Mouse (Mus musculus): Measurements from ENCODE around the gene Myrfl.

Gene Myrfl

GRCm38 (mm10) chr10:116913647-116914273 lies 17.0 kb upstream of the Myrfl start:
- DNase-seq (ENCODE audit: low spot score) = no peak

GRCm38 (mm10) chr10:116912850-116913249 lies 16.1 kb upstream of the Myrfl start:
- DNase-seq (ENCODE audit: low spot score) = no peak

- DNase-seq (ENCODE audit: low spot score) = no peak
Measured at GRCm38 (mm10) chr10:116908901-116909642, 12.4 kb upstream of the Myrfl start.

- DNase-seq (ENCODE audit: low spot score) = no peak
Measured at GRCm38 (mm10) chr10:116906794-116907193, 10.1 kb upstream of the Myrfl start.

GRCm38 (mm10) chr10:116904503-116904908 lies 7.8 kb upstream of the Myrfl start:
- no peak for DNase-seq (ENCODE audit: low spot score)

GRCm38 (mm10) chr10:116895108-116895833 lies 1.4 kb downstream of the Myrfl start:
- no peak for DNase-seq (ENCODE audit: low spot score)

- no peak for DNase-seq (ENCODE audit: low spot score)
Measured at GRCm38 (mm10) chr10:116894540-116894939, 2.2 kb downstream of the Myrfl start.

- no peak for DNase-seq (ENCODE audit: low spot score)
Measured at GRCm38 (mm10) chr10:116893753-116894152, 3.0 kb downstream of the Myrfl start.

GRCm38 (mm10) chr10:116890587-116890986 lies 6.1 kb downstream of the Myrfl start:
- DNase-seq (ENCODE audit: low spot score) = no peak

- no peak for DNase-seq (ENCODE audit: low spot score)
Measured at GRCm38 (mm10) chr10:116884552-116884951, 12.2 kb downstream of the Myrfl start.

GRCm38 (mm10) chr10:116883531-116883930 lies 13.2 kb downstream of the Myrfl start:
- DNase-seq (ENCODE audit: low spot score) = no peak

GRCm38 (mm10) chr10:116877436-116877835 lies 19.3 kb downstream of the Myrfl start:
- DNase-seq (ENCODE audit: low spot score) = no peak

GRCm38 (mm10) chr10:116874490-116874889 lies 22.2 kb downstream of the Myrfl start:
- no peak for DNase-seq (ENCODE audit: low spot score)

- DNase-seq (ENCODE audit: low spot score) = no peak
Measured at GRCm38 (mm10) chr10:116872016-116872410, 24.7 kb downstream of the Myrfl start.

- DNase-seq (ENCODE audit: low spot score) = no peak
Measured at GRCm38 (mm10) chr10:116871329-116872015, 25.2 kb downstream of the Myrfl start.

GRCm38 (mm10) chr10:116870819-116871218 lies 25.9 kb downstream of the Myrfl start:
- no peak for DNase-seq (ENCODE audit: low spot score)

- no peak for DNase-seq (ENCODE audit: low spot score)
Measured at GRCm38 (mm10) chr10:116853159-116853845, 43.4 kb downstream of the Myrfl start.

- DNase-seq (ENCODE audit: low spot score) = peak; percentile 60
Measured at GRCm38 (mm10) chr10:116848749-116849473, 47.8 kb downstream of the Myrfl start.

- DNase-seq (ENCODE audit: low spot score) = no peak
Measured at GRCm38 (mm10) chr10:116841551-116841950, 55.2 kb downstream of the Myrfl start.

- DNase-seq (ENCODE audit: low spot score) = no peak
Measured at GRCm38 (mm10) chr10:116830676-116831075, 66.0 kb downstream of the Myrfl start.

GRCm38 (mm10) chr10:116828099-116828498 lies 68.6 kb downstream of the Myrfl start:
- no peak for DNase-seq (ENCODE audit: low spot score)
